Mouse (Mus musculus): ENCODE measurements around the gene D430019H16Rik.

D430019H16Rik gene

DNA sequence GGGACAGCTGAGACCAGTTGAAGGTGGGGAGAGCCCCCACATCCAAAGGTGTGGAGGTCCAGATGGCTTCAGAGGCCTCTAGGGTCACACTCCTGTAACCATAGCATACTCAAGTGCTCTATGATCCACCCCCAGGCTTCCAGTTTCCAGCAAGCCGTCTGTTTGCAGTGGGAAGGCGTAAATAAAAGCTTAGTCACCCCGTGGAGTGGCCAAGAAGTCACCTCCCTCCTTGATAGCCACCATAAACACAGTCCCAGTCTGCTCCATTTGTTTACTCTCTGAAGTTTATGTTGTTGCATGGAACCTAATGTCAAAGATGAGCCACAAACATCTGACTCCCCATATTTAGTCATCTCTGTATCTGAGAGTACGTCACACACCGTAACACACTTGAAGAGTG, 83.5 kb downstream of the D430019H16Rik start:
- DNase-seq (ENCODE audit: low read depth, low spot score) = no peak

DNA sequence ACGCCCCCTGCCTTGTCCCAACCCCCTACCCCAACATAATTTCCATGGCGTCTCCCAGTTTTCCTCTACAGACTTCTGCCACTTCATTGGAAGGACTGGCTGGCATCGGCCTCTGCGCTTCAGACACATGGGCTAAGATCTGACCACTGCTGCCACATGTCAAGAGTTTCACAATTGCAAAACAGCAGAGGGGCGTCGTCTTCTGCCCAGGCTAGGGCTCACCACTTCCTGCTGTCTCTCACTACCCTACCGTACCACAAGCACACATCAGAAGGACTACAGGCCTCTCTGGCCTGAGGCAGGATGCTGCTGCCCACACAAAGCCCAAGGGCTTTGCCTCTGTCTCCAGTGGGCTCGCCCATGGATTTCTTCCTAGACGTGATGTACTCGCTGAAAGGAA, 86.0 kb downstream of the D430019H16Rik start:
- no peak for DNase-seq (ENCODE audit: low read depth, low spot score)

DNA sequence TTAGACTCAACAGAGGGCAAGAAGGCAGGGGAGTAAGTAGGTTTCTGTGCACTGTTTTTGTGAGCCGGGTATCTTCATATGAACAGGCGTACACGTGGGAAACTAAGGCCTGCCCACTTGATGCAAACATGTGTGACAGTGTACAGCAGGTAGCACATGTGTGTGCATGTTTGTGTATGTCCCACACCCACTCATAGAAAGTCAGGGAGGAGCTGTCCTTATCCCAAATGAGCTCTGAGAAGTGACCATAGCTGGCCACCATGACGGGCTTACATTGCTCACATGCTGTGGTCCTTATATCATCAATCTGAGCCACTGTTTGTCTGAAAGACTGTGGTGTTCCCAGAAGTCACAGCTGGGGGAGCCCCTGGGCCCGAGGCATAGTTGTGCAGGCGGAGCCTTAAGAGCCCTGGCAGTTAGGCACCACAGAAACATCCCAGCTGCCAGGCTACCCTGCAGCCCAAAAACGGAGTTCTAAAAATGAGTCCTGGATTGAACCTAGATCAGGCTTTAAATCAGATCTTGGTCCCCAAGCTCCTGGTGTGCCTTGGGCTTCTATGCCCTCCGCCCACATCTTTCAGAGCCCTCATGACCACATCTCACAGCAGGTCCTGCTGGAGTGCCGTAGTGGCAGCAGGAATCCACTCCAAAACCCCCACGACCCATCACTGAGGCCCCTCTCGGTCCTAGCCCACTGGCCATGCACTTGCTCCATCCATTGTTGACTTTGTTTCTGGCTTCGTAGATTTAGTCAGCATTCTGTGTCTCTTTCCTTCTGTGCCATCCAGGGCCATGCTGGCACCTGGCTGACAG, 88.1 kb downstream of the D430019H16Rik start:
- DNase-seq (ENCODE audit: low read depth, low spot score) = no peak

DNA sequence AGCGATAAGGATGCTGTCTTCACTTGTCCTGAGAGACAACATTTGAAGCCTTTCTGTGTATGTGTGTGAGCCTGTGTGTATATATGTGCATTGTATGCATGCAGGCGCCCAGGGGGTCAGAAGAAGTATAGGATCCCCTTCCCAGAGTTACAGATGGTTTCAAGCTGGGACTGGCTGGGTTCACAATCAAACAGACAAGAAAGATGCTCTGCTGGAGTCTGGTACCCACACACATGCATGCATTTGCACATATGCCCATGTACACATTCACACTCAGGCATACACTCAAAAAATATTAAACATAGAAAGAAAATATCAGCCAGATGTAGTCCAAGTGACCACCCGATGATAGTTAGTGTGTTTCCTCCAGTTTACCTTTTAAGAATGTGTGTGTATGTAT, 88.9 kb downstream of the D430019H16Rik start:
- DNase-seq (ENCODE audit: low read depth, low spot score) = no peak

All from R1 (cell line).